Mouse (Mus musculus) forebrain, embryonic 10.5 days (tissue): ENCODE measurements around the gene Ccl5. TPM values are rescaled to one million over a fixed set of nuclear protein-coding genes. Genes with fewer than 3 reads are reported as not detected.

Experiments
- DNase-seq: peaks from one replicate; pipeline ENCODE4 v3.0.0-alpha.2; 2017; ENCODE audit warnings: low spot score; ENCODE audit errors: extremely low spot score
- H3K27ac ChIP-seq: fragments of 300-500 bp; sonication (generic); 2 replicates; pipeline ENCODE4 v1.5.1; 2016; ENCODE audit warnings: mild to moderate bottlenecking
- H3K27me3 ChIP-seq: fragments of 300-500 bp; sonication (generic); 2 replicates; pipeline ENCODE4 v1.6.1; 2016; ENCODE audit warnings: mild to moderate bottlenecking; ENCODE audit not compliant: poor library complexity, severe bottlenecking
- H3K36me3 ChIP-seq: fragments of 300-500 bp; sonication (generic); replicated peaks from 2 replicates; pipeline ENCODE4 v1.6.1; 2016; ENCODE audit warnings: mild to moderate bottlenecking, moderate library complexity
- H3K4me1 ChIP-seq: fragments of 300-500 bp; sonication (generic); 2 replicates; pipeline ENCODE4 v1.6.1; 2016
- H3K4me3 ChIP-seq: fragments of 300-500 bp; sonication (generic); 2 replicates; pipeline ENCODE4 v1.5.1; 2016; ENCODE audit warnings: mild to moderate bottlenecking, moderate library complexity
- H3K9me3 ChIP-seq: fragments of 300-500 bp; sonication (generic); 2 replicates; pipeline ENCODE4 v1.6.1; 2016; ENCODE audit warnings: mild to moderate bottlenecking, moderate library complexity
- WGBS: fragments of 180-500 bp; shearing (Covaris S2); methylation state at CpG from one replicate; pipeline ENCODE4 v1.1.7; 2016; 5-methylcytosine and 5-hydroxymethylcytosine counted together
- polyA plus RNA-seq: library from polyadenylated mRNA; unstranded; fragments of >200 nt; fragmentation: Nextera tagmentation; extraction: Ambion mirVana; gene quantifications from 2 replicates; pipeline ENCODE4 v1.2.1, GENCODE M21; 2016

Gene Ccl5
- 0.22 TPM in 1 of 2 replicates, not detected in the other for polyA plus RNA-seq

GRCm38 (mm10) chr11:83530360-83530759 lies at the start of gene Ccl5:
Gene Ccl5 (minus strand): TSS chr11:83530518.
- H3K27me3 ChIP-seq = no peaks in the 10 kb centered on the region
- 92% methylated on average over 5 of the region's 5 CpGs for WGBS

GRCm38 (mm10) chr11:83578999-83579398 lies 48.7 kb upstream of the Ccl5 start:
- 85% methylated on average over 3 of the region's 3 CpGs for WGBS

More at GRCm38 (mm10) chr11:83530360-83530759, at the start of gene Ccl5:
- peaks cover 7% of the 10 kb centered on the region; the same call in 1 of the 2 replicates for H3K4me1 ChIP-seq
- DNase-seq = no peak
- no peaks in the 10 kb centered on the region for H3K9me3 ChIP-seq
- H3K4me3 ChIP-seq = no peak within 1 kb of the TSS
- H3K36me3 ChIP-seq = no peaks in the 10 kb centered on the region
- no peak within 1 kb of the TSS for H3K27ac ChIP-seq

GRCm38 (mm10) chr11:83578186-83578760 lies 48.0 kb upstream of the Ccl5 start, which contains the start of gene Ccl9:
Gene Ccl9 (minus strand): TSS chr11:83578636.
- H3K27me3 ChIP-seq = no peaks in the 10 kb centered on the region
- 54% methylated on average over 2 of the region's 2 CpGs for WGBS
- no peaks in the 10 kb centered on the region for H3K9me3 ChIP-seq
- DNase-seq = no peak
- H3K4me3 ChIP-seq = no peak within 1 kb of the TSS
- no peaks in the 10 kb centered on the region for H3K36me3 ChIP-seq
- H3K27ac ChIP-seq = no peak within 1 kb of the TSS
- peaks cover 6% of the 10 kb centered on the region; the same call in 1 of the 2 replicates for H3K4me1 ChIP-seq

More at GRCm38 (mm10) chr11:83578999-83579398, 48.7 kb upstream of the Ccl5 start:
- Histone ChIP-seq H3K27me3 (no peaks in the 10 kb centered on the region), H3K36me3 (no peaks in the 10 kb centered on the region), H3K27ac (no peak overlapping the region), H3K9me3 (no peaks in the 10 kb centered on the region), H3K4me3 (no peak overlapping the region), H3K4me1 (peaks cover 6% of the 10 kb centered on the region; the same call in 1 of the 2 replicates)
- no peak for DNase-seq

- DNase-seq = no peak
- 90% methylated on average over 4 of the region's 4 CpGs for WGBS
- no peak overlapping the region for H3K4me3 ChIP-seq
- peaks cover 3% of the 10 kb centered on the region; the same call in 1 of the 2 replicates for H3K4me1 ChIP-seq
- no peak overlapping the region for H3K27ac ChIP-seq
- H3K27me3 ChIP-seq = no peaks in the 10 kb centered on the region
- H3K9me3 ChIP-seq = no peaks in the 10 kb centered on the region
- H3K36me3 ChIP-seq = no peaks in the 10 kb centered on the region
Measured at GRCm38 (mm10) chr11:83576927-83577555, 46.7 kb upstream of the Ccl5 start.

GRCm38 (mm10) chr11:83572834-83573233 lies 42.5 kb upstream of the Ccl5 start:
- Histone ChIP-seq H3K27ac (no peak overlapping the region), H3K9me3 (no peaks in the 10 kb centered on the region), H3K27me3 (no peaks in the 10 kb centered on the region), H3K4me3 (no peak overlapping the region), H3K36me3 (no peaks in the 10 kb centered on the region), H3K4me1 (no peaks in the 10 kb centered on the region)
- whole genome bisulfite sequencing = 80% methylated on average over 9 of the region's 9 CpGs
- DNase-seq = no peak

- Histone ChIP-seq H3K9me3 (no peaks in the 10 kb centered on the region), H3K27ac (no peak overlapping the region), H3K36me3 (no peaks in the 10 kb centered on the region), H3K4me1 (no peaks in the 10 kb centered on the region), H3K4me3 (no peak overlapping the region), H3K27me3 (no peaks in the 10 kb centered on the region)
- 93% methylated on average over 8 of the region's 8 CpGs for WGBS
- DNase-seq = no peak
Measured at GRCm38 (mm10) chr11:83572223-83572622, 41.9 kb upstream of the Ccl5 start.

- 89% methylated on average over 2 of the region's 2 CpGs for WGBS
- H3K9me3 ChIP-seq = no peaks in the 10 kb centered on the region
- no peaks in the 10 kb centered on the region for H3K36me3 ChIP-seq
- no peaks in the 10 kb centered on the region for H3K4me1 ChIP-seq
- no peaks in the 10 kb centered on the region for H3K27me3 ChIP-seq
- no peak for DNase-seq
- H3K4me3 ChIP-seq = no peak overlapping the region
- no peak overlapping the region for H3K27ac ChIP-seq
Measured at GRCm38 (mm10) chr11:83570189-83570588, 39.9 kb upstream of the Ccl5 start.

- H3K4me3 ChIP-seq = no peak overlapping the region
- no peak overlapping the region for H3K27ac ChIP-seq
- no peaks in the 10 kb centered on the region for H3K9me3 ChIP-seq
- DNase-seq = no peak
- 93% methylated on average over 7 of the region's 7 CpGs for WGBS
- H3K4me1 ChIP-seq = no peaks in the 10 kb centered on the region
- no peaks in the 10 kb centered on the region for H3K36me3 ChIP-seq
- H3K27me3 ChIP-seq = no peaks in the 10 kb centered on the region
Measured at GRCm38 (mm10) chr11:83569249-83569648, 38.9 kb upstream of the Ccl5 start.

GRCm38 (mm10) chr11:83568786-83569185 lies 38.5 kb upstream of the Ccl5 start:
- Histone ChIP-seq H3K27me3 (no peaks in the 10 kb centered on the region), H3K4me3 (no peak overlapping the region), H3K36me3 (no peaks in the 10 kb centered on the region), H3K9me3 (no peaks in the 10 kb centered on the region), H3K4me1 (no peaks in the 10 kb centered on the region), H3K27ac (no peak overlapping the region)
- 90% methylated on average over 3 of the region's 3 CpGs for WGBS
- DNase-seq = no peak

- Histone ChIP-seq H3K27ac (no peak overlapping the region), H3K4me3 (no peak overlapping the region), H3K9me3 (no peaks in the 10 kb centered on the region), H3K36me3 (no peaks in the 10 kb centered on the region), H3K27me3 (no peaks in the 10 kb centered on the region), H3K4me1 (no peaks in the 10 kb centered on the region)
- 93% methylated on average over 9 of the region's 9 CpGs for WGBS
- no peak for DNase-seq
Measured at GRCm38 (mm10) chr11:83568061-83568460, 37.7 kb upstream of the Ccl5 start.

- H3K27ac ChIP-seq = no peak overlapping the region
- no peaks in the 10 kb centered on the region for H3K36me3 ChIP-seq
- WGBS = 77% methylated on average over 7 of the region's 7 CpGs
Measured at GRCm38 (mm10) chr11:83567311-83567710, 37.0 kb upstream of the Ccl5 start.

GRCm38 (mm10) chr11:83566617-83567016 lies 36.3 kb upstream of the Ccl5 start:
- Histone ChIP-seq H3K27me3 (no peaks in the 10 kb centered on the region), H3K27ac (no peak overlapping the region), H3K9me3 (no peaks in the 10 kb centered on the region), H3K36me3 (no peaks in the 10 kb centered on the region), H3K4me3 (no peak overlapping the region), H3K4me1 (no peaks in the 10 kb centered on the region)
- no peak for DNase-seq

More at GRCm38 (mm10) chr11:83567311-83567710, 37.0 kb upstream of the Ccl5 start:
- DNase-seq = no peak
- Histone ChIP-seq H3K4me3 (no peak overlapping the region), H3K27me3 (no peaks in the 10 kb centered on the region), H3K9me3 (no peaks in the 10 kb centered on the region), H3K4me1 (no peaks in the 10 kb centered on the region)

GRCm38 (mm10) chr11:83563754-83564153 lies 33.4 kb upstream of the Ccl5 start:
- Histone ChIP-seq H3K4me3 (no peak overlapping the region), H3K36me3 (no peaks in the 10 kb centered on the region), H3K9me3 (no peaks in the 10 kb centered on the region), H3K27me3 (no peaks in the 10 kb centered on the region), H3K27ac (no peak overlapping the region), H3K4me1 (no peaks in the 10 kb centered on the region)
- DNase-seq = no peak
- WGBS = 82% methylated on average over 2 of the region's 2 CpGs
